Mouse (Mus musculus) forebrain, embryonic 11.5 days (tissue): ENCODE data around the gene Trir. TPM values are rescaled to one million over a fixed set of nuclear protein-coding genes. Genes with fewer than 3 reads are reported as not detected.

ENCODE experiments used
- ATAC-seq: fragments of 200-750 bp; cut with Nextera tagmentation; replicated peaks from 2 replicates; pipeline ENCODE4 v1.8.0; 2017; ENCODE audit warnings: moderate TSS enrichment; ENCODE audit not compliant: low FRiP score
- DNase-seq: peaks from one replicate; pipeline ENCODE4 v3.0.0-alpha.2; 2017; ENCODE audit warnings: low spot score
- H3K27ac ChIP-seq: fragments of 300-500 bp; sonication (generic); 2 replicates; pipeline ENCODE4 v1.5.1; 2014; ENCODE audit warnings: low read depth, low read length
- H3K27me3 ChIP-seq: fragments of 300-500 bp; sonication (generic); 2 replicates; pipeline ENCODE4 v1.6.1; 2014; ENCODE audit warnings: mild to moderate bottlenecking, low read length, mixed read lengths; ENCODE audit not compliant: control insufficient read depth, insufficient read depth
- H3K36me3 ChIP-seq: fragments of 300-500 bp; sonication (generic); 2 replicates; pipeline ENCODE4 v1.6.1; 2014; ENCODE audit warnings: mild to moderate bottlenecking, low read length, moderate library complexity, mixed read lengths; ENCODE audit not compliant: control insufficient read depth, insufficient read depth
- H3K4me1 ChIP-seq: fragments of 300-500 bp; sonication (generic); replicated peaks from 2 replicates; pipeline ENCODE4 v1.6.1; 2014; ENCODE audit warnings: low read length, mixed read lengths; ENCODE audit not compliant: control insufficient read depth, insufficient read depth
- H3K4me2 ChIP-seq: fragments of 300-500 bp; sonication (generic); 2 replicates; pipeline ENCODE4 v1.6.1; 2014; ENCODE audit warnings: low read depth, mild to moderate bottlenecking, low read length, moderate library complexity, mixed read lengths; ENCODE audit not compliant: severe bottlenecking
- H3K4me3 ChIP-seq: fragments of 300-500 bp; sonication (generic); 2 replicates; pipeline ENCODE4 v1.5.1; 2014; ENCODE audit warnings: low read depth, low read length
- H3K9ac ChIP-seq: fragments of 300-500 bp; sonication (generic); 2 replicates; pipeline ENCODE4 v1.6.1; 2014; ENCODE audit warnings: low read length
- H3K9me3 ChIP-seq: fragments of 300-500 bp; sonication (generic); 2 replicates; pipeline ENCODE4 v1.6.1; 2016; ENCODE audit warnings: low read length, mixed read lengths; ENCODE audit not compliant: control insufficient read depth
- WGBS: fragments of 180-500 bp; shearing (Covaris S2); extraction: QIAGEN DNeasy Blood & Tissue Kit; methylation state at CpG from one replicate; pipeline ENCODE4 v1.1.7; 2014; 5-methylcytosine and 5-hydroxymethylcytosine counted together
- polyA plus RNA-seq: library from polyadenylated mRNA; unstranded; fragments of >200 nt; fragmentation: Nextera tagmentation; extraction: Ambion mirVana; gene quantifications from 2 replicates; pipeline ENCODE4 v1.2.1, GENCODE M21; 2014

Gene Trir
- polyA plus RNA-seq, 1 experiment from 2014 or later: 172 TPM

DNA sequence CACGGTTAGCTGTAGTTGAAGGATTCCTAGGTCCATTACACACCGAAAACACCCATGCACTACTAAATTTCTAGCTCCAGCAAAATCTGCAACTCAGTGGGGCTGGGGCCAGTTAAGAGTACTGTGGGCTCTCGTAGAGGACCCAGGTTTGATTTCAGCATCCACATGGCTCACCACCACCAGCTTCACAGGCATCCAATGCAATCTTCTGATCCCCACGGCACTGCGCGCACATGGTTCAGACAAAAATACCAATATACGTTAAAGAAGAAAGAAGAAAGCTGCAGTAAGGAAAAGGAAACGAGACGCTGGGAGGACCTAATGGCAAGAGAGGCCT, 9.7 kb downstream of the Trir start:
- WGBS: 0% methylated on average over 9 of the region's 9 CpGs
- H3K27ac ChIP-seq: peak overlapping the region; percentile 64
- H3K36me3 ChIP-seq: peaks cover 4% of the 10 kb centered on the region; the same call in 1 of the 2 replicates
- peak overlapping the region; percentile 93 for H3K9ac ChIP-seq
- no peaks in the 10 kb centered on the region for H3K9me3 ChIP-seq
- H3K4me1 ChIP-seq: 0 out of 2 replicates have a peak, but pooled peaks cover 7% of the 10 kb centered on the region
- DNase-seq (no peak), ATAC-seq (peak; percentile 34)
- H3K27me3 ChIP-seq: no peaks in the 10 kb centered on the region
- peak overlapping the region; percentile 80 for H3K4me3 ChIP-seq
- H3K4me2 ChIP-seq: peak overlapping the region; percentile 91

DNA sequence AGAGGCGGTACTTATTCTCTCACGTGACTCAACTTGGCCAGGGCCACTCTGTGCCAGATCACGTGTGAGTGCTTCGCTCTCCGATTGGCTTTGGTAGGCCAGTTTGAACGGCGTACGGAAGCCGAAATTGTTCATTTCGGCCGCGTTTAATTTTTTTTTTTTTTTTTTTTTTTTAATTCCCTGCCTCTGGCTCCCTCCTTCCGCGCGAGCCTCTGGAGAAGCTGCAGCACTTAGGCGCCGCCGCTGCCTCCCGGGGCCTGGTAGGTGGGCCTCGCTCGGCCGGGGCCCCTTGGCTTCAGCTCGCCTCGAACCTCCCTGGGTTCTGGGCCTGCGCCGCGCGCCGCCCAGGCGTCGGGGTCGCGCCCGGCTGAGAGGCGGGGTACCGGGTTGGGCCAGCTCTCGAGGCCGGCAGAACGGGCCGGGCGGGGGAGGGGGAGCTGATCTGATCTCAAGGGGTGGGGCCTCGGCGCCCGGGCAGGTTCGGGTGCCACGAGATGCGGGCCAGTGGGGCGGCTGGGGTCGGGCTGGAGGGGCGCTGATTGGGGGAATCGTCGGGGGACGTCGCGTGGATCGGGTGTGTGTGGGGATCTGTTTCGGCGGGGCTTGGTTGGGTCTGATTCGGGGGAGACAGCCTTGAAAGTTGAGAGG, 10.2 kb downstream of the Trir start, which contains the start of gene Tnpo2:
Gene Tnpo2, plus strand, starts transcription at position 198 of the 648 bp plus-strand sequence.
- 0 out of 2 replicates have a peak, but pooled peaks cover 7% of the 10 kb centered on the region for H3K4me1 ChIP-seq
- peak within 1 kb of the TSS; percentile 93 for H3K9ac ChIP-seq
- H3K9me3 ChIP-seq: no peaks in the 10 kb centered on the region
- ATAC-seq: peak; percentile 93
- under 1% methylated on average over 59 of the region's 59 CpGs for WGBS
- peak within 1 kb of the TSS; percentile 99 for H3K27ac ChIP-seq
- peak within 1 kb of the TSS; percentile 96 for H3K4me2 ChIP-seq
- DNase-seq: peak; percentile 93
- no peaks in the 10 kb centered on the region; the same call in 1 of the 2 replicates for H3K36me3 ChIP-seq
- H3K4me3 ChIP-seq: peak within 1 kb of the TSS; percentile 80
- no peaks in the 10 kb centered on the region for H3K27me3 ChIP-seq

DNA sequence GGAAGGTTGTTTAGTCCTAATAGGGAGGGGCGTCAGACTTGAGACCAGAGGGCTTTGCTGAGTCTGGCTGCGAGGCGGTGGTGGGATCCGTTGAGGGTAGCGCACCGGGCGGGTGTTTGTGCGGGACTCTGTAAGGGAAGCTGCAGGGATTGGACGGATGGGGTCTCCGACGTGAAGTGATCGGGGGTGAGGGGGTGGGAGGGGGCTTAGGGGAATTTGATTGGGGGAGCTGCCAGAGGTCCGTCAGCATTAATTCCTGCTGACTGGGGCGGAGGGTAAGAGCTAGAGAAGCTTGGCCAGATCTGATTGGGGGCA, 10.7 kb downstream of the Trir start:
- Histone ChIP-seq H3K4me3 (peak overlapping the region; percentile 80), H3K9me3 (no peaks in the 10 kb centered on the region), H3K27me3 (no peaks in the 10 kb centered on the region), H3K36me3 (peaks cover 2% of the 10 kb centered on the region; the same call in 1 of the 2 replicates), H3K27ac (peak overlapping the region; percentile 99), H3K4me1 (0 out of 2 replicates have a peak, but pooled peaks cover 7% of the 10 kb centered on the region), H3K4me2 (peak overlapping the region; percentile 96), H3K9ac (peak overlapping the region; percentile 93)
- peak; percentile 60 for ATAC-seq
- 1% methylated on average over 14 of the region's 14 CpGs for WGBS
- no peak for DNase-seq

DNA sequence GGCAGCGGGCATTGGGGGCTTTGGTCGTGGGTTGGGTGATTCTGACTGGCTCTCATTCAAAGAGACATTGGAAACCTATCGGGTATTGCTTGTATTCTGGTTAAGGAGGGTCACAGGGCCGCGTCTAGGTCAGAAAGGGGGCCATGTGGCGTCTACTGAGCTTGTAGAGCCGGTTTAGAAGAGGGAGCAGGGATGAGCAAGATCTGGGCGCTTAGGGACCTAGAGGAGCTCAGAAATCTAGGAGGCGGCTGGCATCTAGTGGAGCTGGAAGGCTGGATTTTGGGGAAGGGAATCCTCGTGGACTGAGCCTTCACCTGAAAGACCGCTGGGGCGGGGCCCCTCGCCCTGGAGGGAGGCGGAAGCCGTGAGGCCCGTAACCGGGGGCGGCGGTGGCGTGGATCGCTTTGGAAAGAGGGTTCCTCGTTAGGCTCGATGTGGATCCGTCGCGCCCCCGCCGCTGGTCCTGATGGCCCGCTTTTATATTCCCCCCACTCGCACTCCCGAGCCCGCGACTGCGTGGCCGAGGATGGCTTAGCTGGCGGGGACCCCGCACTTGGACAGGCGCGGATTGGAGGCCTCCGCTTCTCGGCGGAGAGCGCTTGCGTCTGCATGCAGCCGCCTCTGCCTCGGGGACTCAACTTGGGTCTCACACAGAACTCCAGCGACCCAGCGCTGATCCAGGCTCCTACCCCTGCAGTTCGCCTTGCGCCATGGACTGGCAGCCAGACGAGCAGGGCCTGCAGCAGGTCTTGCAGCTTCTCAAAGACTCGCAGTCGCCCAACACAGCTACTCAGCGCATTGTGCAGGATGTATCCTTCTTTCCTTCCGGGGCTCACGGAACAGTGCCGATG, 11.3 kb downstream of the Trir start:
- WGBS: under 1% methylated on average over 56 of the region's 57 CpGs

DNA sequence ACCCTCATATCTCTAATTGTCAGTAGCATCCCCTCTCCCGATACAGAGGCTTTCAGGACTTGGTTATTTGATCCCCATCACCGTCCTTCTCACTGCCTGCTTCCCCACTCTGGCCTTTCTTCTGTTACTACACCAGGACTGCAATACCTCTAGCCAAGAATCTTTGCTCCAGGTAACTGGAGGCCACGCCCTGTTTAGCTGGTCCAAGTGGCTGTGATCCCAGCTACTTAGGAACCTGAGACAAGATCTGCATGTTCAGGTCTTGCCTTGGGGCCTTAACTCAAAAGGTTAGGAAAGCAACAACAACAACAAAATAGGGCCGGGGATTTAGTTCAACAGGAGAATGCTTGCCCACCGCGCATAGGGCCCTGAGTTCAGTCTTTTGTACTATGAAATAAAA, 17.0 kb downstream of the Trir start:
- H3K4me2 ChIP-seq: no peak overlapping the region
- H3K9ac ChIP-seq: no peak overlapping the region
- WGBS: 90% methylated on average over 6 of the region's 6 CpGs
- peaks cover 19% of the 10 kb centered on the region for H3K36me3 ChIP-seq
- no peak overlapping the region for H3K27ac ChIP-seq
- H3K9me3 ChIP-seq: no peaks in the 10 kb centered on the region
- ATAC-seq (no peak), DNase-seq (no peak)
- H3K27me3 ChIP-seq: no peaks in the 10 kb centered on the region
- H3K4me3 ChIP-seq: no peak overlapping the region
- H3K4me1 ChIP-seq: 0 out of 2 replicates have a peak, but pooled peaks cover 3% of the 10 kb centered on the region

More for the DNA sequence above, 11.3 kb downstream of the Trir start:
- Histone ChIP-seq H3K4me3 (peak overlapping the region; percentile 80), H3K4me1 (0 out of 2 replicates have a peak, but pooled peaks cover 7% of the 10 kb centered on the region), H3K36me3 (peaks cover 3% of the 10 kb centered on the region; the same call in 1 of the 2 replicates), H3K4me2 (peak overlapping the region; percentile 96), H3K27me3 (no peaks in the 10 kb centered on the region), H3K9me3 (no peaks in the 10 kb centered on the region), H3K27ac (peak overlapping the region; percentile 99), H3K9ac (peak overlapping the region; percentile 93)
- ATAC-seq (0 out of 2 replicates have a peak, but pooled peaks have one; percentile 4), DNase-seq (peak; percentile 77)

DNA sequence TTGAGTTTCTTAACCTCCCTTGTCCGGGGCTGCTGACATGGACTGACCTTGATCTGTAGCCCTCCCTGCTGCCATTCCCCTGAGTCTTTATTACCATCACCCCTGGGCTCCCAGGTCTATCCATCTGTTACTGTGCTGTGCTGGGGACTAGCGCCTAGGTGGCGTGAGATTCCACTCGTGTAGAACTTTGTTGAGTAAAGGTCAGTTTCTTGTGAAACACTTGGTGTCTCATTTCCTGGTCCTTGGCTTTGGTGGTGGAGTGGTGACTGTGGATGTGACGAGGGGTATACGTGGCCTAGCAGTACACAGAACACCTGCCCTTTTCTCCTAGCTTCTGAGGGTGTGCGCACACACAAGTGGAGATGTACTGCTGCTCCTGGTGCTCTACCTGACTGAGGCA, 30.7 kb downstream of the Trir start:
- H3K27ac ChIP-seq: no peak overlapping the region
- ATAC-seq: no peak
- H3K4me3 ChIP-seq: no peak overlapping the region
- no peak for DNase-seq
- 85% methylated on average over 7 of the region's 7 CpGs for WGBS
- no peaks in the 10 kb centered on the region for H3K9me3 ChIP-seq
- peaks cover 4% of the 10 kb centered on the region; the same call in 1 of the 2 replicates for H3K4me1 ChIP-seq
- H3K27me3 ChIP-seq: no peaks in the 10 kb centered on the region
- H3K4me2 ChIP-seq: no peak overlapping the region
- peaks cover 16% of the 10 kb centered on the region for H3K36me3 ChIP-seq
- no peak overlapping the region for H3K9ac ChIP-seq

DNA sequence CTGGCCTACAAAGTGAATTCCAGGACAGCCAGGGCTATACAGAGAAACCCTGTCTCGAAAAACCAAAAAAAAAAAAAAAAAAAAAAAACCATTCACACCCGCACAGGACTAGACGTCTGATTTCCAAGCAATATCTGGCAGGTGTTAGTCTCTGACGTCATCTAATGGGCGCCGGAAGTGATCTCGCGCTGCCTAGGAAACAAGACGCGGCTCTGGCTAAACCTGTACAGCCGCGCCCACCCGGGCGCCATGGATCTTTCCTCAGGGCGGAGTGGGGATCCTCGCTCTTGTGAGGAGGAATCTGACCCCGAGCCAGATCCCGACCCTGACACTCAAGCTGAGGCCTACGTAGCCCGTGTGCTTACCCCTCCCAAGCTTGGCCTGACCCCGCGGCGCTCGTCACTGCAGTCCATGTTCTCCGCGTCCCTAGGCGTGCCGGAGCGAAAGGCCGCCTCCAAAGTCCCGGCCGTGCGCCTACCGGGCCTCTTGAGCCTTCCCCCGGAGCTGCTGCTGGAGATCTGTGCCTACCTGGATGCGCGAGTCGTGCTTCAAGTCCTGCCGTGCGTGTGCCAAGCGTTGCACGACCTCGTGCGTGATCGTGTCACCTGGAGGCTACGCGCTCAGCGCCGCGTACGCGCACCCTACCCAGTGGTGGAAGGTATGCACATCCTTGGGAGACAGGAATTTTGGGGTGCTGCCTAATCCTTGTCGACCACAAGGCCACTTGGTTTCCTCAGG, 33.4 kb downstream of the Trir start, which contains the start of gene Fbxw9:
Gene Fbxw9, plus strand, starts transcription at position 177 of the 738 bp plus-strand sequence.
- under 1% methylated on average over 52 of the region's 53 CpGs for WGBS
- H3K9me3 ChIP-seq: no peaks in the 10 kb centered on the region
- peaks cover 5% of the 10 kb centered on the region; the same call in 1 of the 2 replicates for H3K36me3 ChIP-seq
- H3K4me3 ChIP-seq: peak within 1 kb of the TSS; percentile 79
- DNase-seq (peak; percentile 93), ATAC-seq (peak; percentile 92)
- no peak within 1 kb of the TSS for H3K27ac ChIP-seq
- H3K4me2 ChIP-seq: peak within 1 kb of the TSS; percentile 92
- H3K9ac ChIP-seq: peak within 1 kb of the TSS; percentile 63
- H3K4me1 ChIP-seq: peaks cover 4% of the 10 kb centered on the region; the same call in 1 of the 2 replicates
- no peaks in the 10 kb centered on the region for H3K27me3 ChIP-seq

DNA sequence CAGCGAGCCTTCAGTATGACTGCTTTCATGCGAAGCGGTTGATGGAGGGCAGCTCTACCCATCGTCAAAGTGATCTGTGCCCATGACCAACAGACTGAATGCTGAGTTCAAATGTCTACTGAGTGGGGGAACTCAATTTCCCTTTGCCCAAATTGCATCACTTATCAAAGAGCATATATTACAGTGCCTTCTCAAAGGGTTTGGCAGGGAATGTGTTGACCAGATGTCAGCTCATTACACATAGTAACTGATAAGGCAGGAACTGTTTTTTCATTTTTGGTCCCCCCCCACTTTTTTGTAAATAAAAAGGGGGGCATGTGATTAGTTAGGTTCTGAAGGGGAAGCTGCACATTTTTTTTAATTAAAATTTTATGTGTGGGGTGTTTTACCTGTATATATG, 36.0 kb downstream of the Trir start:
- WGBS: 94% methylated on average over 4 of the region's 4 CpGs
- H3K36me3 ChIP-seq: peaks cover 5% of the 10 kb centered on the region; the same call in 1 of the 2 replicates
- no peak overlapping the region for H3K4me3 ChIP-seq
- H3K27ac ChIP-seq: no peak overlapping the region
- no peak overlapping the region for H3K9ac ChIP-seq
- ATAC-seq (no peak), DNase-seq (no peak)
- no peaks in the 10 kb centered on the region for H3K27me3 ChIP-seq
- no peak overlapping the region for H3K4me2 ChIP-seq
- H3K9me3 ChIP-seq: no peaks in the 10 kb centered on the region
- H3K4me1 ChIP-seq: peaks cover 4% of the 10 kb centered on the region; the same call in 1 of the 2 replicates
